Mouse (Mus musculus) kidney, adult 18-20 months (tissue): ENCODE measurements at regions not wholly inside any gene's neighbourhood (a gene's known extent, or its start where the extent isn't known, plus 50 kb on each side); places are given as distances from the start of the nearest gene placed in this dataset.
"Not testable (repeated sequence)": the region's sequence is repeated elsewhere in the genome, so short reads cannot be mapped to it uniquely, and the experiment has no call there.

Experiments
- DNase-seq: peaks from one replicate; pipeline ENCODE4 v3.0.0; 2021

DNA sequence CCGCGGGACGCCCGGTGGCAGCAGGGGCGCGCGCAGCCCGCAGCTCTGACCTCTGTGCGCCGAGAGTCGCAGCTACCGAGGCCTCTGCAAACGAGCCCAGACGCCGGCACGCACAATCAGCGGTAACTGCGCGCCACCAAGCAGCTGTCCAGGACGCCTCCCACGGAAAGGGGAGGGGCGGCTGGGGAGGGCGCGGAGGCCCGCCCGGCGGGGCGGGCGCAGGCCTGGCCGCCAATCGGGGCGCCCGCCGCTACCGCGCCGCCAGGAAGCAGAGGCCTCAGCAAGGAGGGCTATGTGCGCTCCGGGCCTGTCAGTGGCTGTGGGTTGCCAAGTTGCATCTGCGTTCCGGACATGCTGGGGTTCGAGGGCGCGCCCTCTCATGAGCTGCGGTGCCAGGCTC lies 613.3 kb upstream of the Ywhaq start:
- peak; percentile 3 for DNase-seq

DNA sequence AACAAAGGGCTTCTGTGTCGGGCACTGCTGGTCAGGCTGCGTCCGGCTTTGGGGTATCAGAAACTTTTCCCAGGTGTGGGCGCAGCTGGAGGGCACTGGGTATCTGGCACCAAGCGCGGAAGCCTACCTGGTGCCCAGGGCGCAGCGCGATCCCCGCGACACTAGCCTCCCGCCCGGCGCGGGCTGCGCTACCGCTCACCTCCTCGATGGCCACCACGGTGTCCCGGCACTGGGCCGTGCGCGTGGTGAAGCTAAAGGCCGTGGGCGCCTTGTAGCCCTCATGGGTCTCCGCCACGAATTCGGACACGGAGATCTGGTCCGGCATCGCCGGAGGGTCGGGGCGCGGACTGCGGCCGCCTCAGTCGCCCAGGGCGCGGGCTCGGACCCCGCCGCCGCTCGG lies 612.8 kb upstream of the Ywhaq start:
- not testable (repeated sequence) for DNase-seq
